Mouse (Mus musculus): ENCODE measurements around the gene Zkscan14.

DNA sequence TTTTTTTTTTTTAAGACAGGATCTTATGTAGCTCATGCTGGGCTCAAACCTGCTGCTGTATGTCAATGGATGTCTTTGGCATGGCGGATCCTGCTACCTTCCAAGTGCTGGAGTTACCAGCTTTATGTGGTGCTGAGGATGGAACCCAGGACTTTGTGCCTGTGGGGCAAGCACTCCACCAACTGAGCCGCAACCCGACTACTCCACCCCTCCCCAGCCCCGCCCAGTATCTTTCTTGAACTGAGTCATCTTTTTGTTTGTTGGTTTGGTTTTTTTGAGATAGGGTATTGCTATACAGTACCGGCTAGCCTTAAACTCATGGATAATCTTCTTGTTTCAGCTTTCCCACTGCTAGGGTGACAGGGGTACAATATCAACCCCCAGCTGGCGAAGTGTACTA is 12.3 kb downstream of the Zkscan14 start:
- TF ChIP-seq CTCF (IDR thresholded peaks at IDR 0.05; ENCODE audit: borderline replicate concordance, insufficient read depth, low read length) (no peak), POLR2A (IDR thresholded peaks at IDR 0.05; ENCODE audit: low read depth, low read length) (no peak)

Measured in embryonic fibroblast, embryonic 13.5 days (primary cell).